In genomic region chr13:51641424-51641823, GRCm38 (mm10) we compare ENCODE assay signal across 22 mouse cellular contexts. TPM values are rescaled to one million over a fixed set of nuclear protein-coding genes. Genes with fewer than 3 reads are reported as not detected.
"Had no signal": no experiment of that assay in that cellular context is flagged by ENCODE, and none has a peak within 500 bp of the region (broad histone marks: within the 10 kb centered on the region; RNA-seq: fewer than 3 reads in every experiment).

No protein-coding gene starts in this region.

- DNase-seq: gastrocnemius, postnatal 14 days; gastrocnemius, postnatal 36 days; heart, adult 2 months; heart, postnatal 4 days; kidney, adult 8-10 months; kidney, postnatal 25 days; left cerebral cortex, postnatal 4 days had no signal

- H3K36me3 ChIP-seq: heart, embryonic 13.5 days; heart, embryonic 15.5 days; hindbrain, embryonic 10.5 days; hindbrain, embryonic 12.5 days; intestine, embryonic 15.5 days; limb, embryonic 13.5 days; limb, embryonic 15.5 days had no signal

- H3K4me2 ChIP-seq: heart, embryonic 11.5 days; heart, embryonic 13.5 days; heart, embryonic 15.5 days; hindbrain, embryonic 12.5 days; hindbrain, embryonic 14.5 days; limb, embryonic 13.5 days; limb, embryonic 15.5 days had no signal

- H3K9me3 ChIP-seq: heart, embryonic 13.5 days; heart, embryonic 15.5 days; hindbrain, embryonic 10.5 days; hindbrain, embryonic 12.5 days; intestine, embryonic 15.5 days; limb, embryonic 13.5 days; limb, embryonic 15.5 days had no signal

- H3K27me3 ChIP-seq: heart, embryonic 13.5 days; heart, embryonic 15.5 days; hindbrain, embryonic 12.5 days; intestine, embryonic 15.5 days; limb, embryonic 13.5 days; limb, embryonic 15.5 days had no signal

- ATAC-seq: hindbrain, embryonic 16.5 days; inflammation-experienced regulatory T-cells, adult 6 months; intestine, embryonic 15.5 days had no signal

- H3K9ac ChIP-seq: heart, embryonic 13.5 days; heart, embryonic 15.5 days; hindbrain, embryonic 12.5 days; hindbrain, embryonic 14.5 days; intestine, embryonic 15.5 days; limb, embryonic 13.5 days; limb, embryonic 15.5 days; liver, embryonic 14.5 days had no signal

- H3K4me1 ChIP-seq: hindbrain, embryonic 12.5 days; intestine, embryonic 15.5 days had no signal

- H3K4me3 ChIP-seq: heart, adult 2 months; heart, embryonic 13.5 days; heart, embryonic 15.5 days; hindbrain, embryonic 10.5 days; hindbrain, embryonic 12.5 days; intestine, embryonic 15.5 days; layer of hippocampus, adult 2 months; left cerebral cortex, adult 2 months; limb, embryonic 13.5 days; limb, embryonic 15.5 days had no signal

- H3K27ac ChIP-seq: heart, adult 2 months; heart, embryonic 13.5 days; heart, embryonic 15.5 days; hindbrain, embryonic 10.5 days; hindbrain, embryonic 12.5 days; hindbrain, embryonic 14.5 days; intestine, embryonic 15.5 days; layer of hippocampus, adult 2 months; left cerebral cortex, adult 2 months; limb, embryonic 13.5 days; limb, embryonic 15.5 days had no signal

RNA-seq across cellular contexts. Expression of gene Cks2, which starts 3.6 kb away (rescaled TPM):
- total RNA-seq: gastrocnemius, adult 18-20 months had no signal
